Comparison of ENCODE assay signal across 10 mouse cellular contexts in genomic region chr2:84037304-84037703, GRCm38 (mm10). TPM values are rescaled to one million over a fixed set of nuclear protein-coding genes. Genes with fewer than 3 reads are reported as not detected.
A peak's percentile ranks its signal among the peaks of the same experiment; 100 is the strongest.
DNase-seq lines count a peak whose midpoint lies in the region; ATAC-seq lines count a peak whose summit lies in the region.
"Had no signal": no experiment of that assay in that cellular context is flagged by ENCODE, and none has a peak within 500 bp of the region (broad histone marks: within the 10 kb centered on the region; RNA-seq: fewer than 3 reads in every experiment).

No protein-coding gene starts in this region.

- ATAC-seq in hindbrain, embryonic 11.5 days (ENCODE audit: low FRiP score) = no peak
- ATAC-seq in hindbrain, embryonic 13.5 days (ENCODE audit: low FRiP score) = no peak
- ATAC-seq in neural tube, embryonic 14.5 days (ENCODE audit: low read depth) = 0 out of 2 replicates have a peak, but pooled peaks have one; percentile 49
- peak; percentile 51 to 53; a peak in 3 of 4 replicates for ATAC-seq in hematopoietic stem cell, adult 5-6 weeks (replicated peaks in 1 of 2; ENCODE audit: insufficient read depth in 1 of 2, low FRiP score in 2 of 2, low TSS enrichment in 1 of 2, low read depth in 1 of 2, poor library complexity in 2 of 2, severe bottlenecking in 2 of 2)

- H3K4me3 ChIP-seq in hindbrain, embryonic 11.5 days (ENCODE audit: low read depth, low read length) = no peak overlapping the region
- H3K4me3 ChIP-seq in hindbrain, embryonic 13.5 days = no peak overlapping the region
- no peak overlapping the region for H3K4me3 ChIP-seq in neural tube, embryonic 14.5 days (ENCODE audit: low read depth, low read length)

- no peaks in the 10 kb centered on the region for H3K9me3 ChIP-seq in hindbrain, embryonic 11.5 days (ENCODE audit: control insufficient read depth, low read length)
- no peaks in the 10 kb centered on the region for H3K9me3 ChIP-seq in hindbrain, embryonic 13.5 days
- no peaks in the 10 kb centered on the region for H3K9me3 ChIP-seq in neural tube, embryonic 14.5 days (ENCODE audit: control insufficient read depth, low read length)

- no peaks in the 10 kb centered on the region for H3K27me3 ChIP-seq in hindbrain, embryonic 11.5 days (ENCODE audit: control insufficient read depth, insufficient read depth, low read length)
- no peaks in the 10 kb centered on the region for H3K27me3 ChIP-seq in hindbrain, embryonic 13.5 days
- H3K27me3 ChIP-seq in neural tube, embryonic 14.5 days (ENCODE audit: control insufficient read depth, insufficient read depth, low read length) = no peaks in the 10 kb centered on the region

- WGBS in hindbrain, embryonic 11.5 days = 40% methylated on average over 4 of the region's 4 CpGs
- WGBS in hindbrain, embryonic 13.5 days = 41% methylated on average over 4 of the region's 4 CpGs
- 35% methylated on average over 4 of the region's 4 CpGs for WGBS in neural tube, embryonic 14.5 days

- no peaks in the 10 kb centered on the region for H3K36me3 ChIP-seq in hindbrain, embryonic 11.5 days (ENCODE audit: control insufficient read depth, insufficient read depth, low read length)
- no peaks in the 10 kb centered on the region for H3K36me3 ChIP-seq in hindbrain, embryonic 13.5 days
- no peaks in the 10 kb centered on the region for H3K36me3 ChIP-seq in neural tube, embryonic 14.5 days (ENCODE audit: control insufficient read depth, insufficient read depth, low read length)

- peak; percentile 13 for DNase-seq in hindbrain, embryonic 11.5 days (ENCODE audit: low spot score)
- no peak for DNase-seq in neural tube, embryonic 10.5 days (ENCODE audit: extremely low spot score, low spot score)
- no peak for DNase-seq in adrenal gland, adult 8-10 months
- no peak for DNase-seq in yolk sac, embryonic 10.5 days (ENCODE audit: low spot score)
- DNase-seq in Muller cell, postnatal 12 days (ENCODE audit: inconsistent ontology term) = no peak
- DNase-seq: cerebellum, adult 2 months had no signal

- no peaks in the 10 kb centered on the region for H3K4me1 ChIP-seq in hindbrain, embryonic 11.5 days (replicated peaks; ENCODE audit: control insufficient read depth, insufficient read depth, low read length)
- H3K4me1 ChIP-seq in hindbrain, embryonic 13.5 days (replicated peaks) = no peaks in the 10 kb centered on the region
- H3K4me1 ChIP-seq in neural tube, embryonic 14.5 days (ENCODE audit: control insufficient read depth, insufficient read depth, low read length) = no peaks in the 10 kb centered on the region

- no peak overlapping the region for H3K27ac ChIP-seq in hindbrain, embryonic 11.5 days (ENCODE audit: low read depth, low read length)
- H3K27ac ChIP-seq in hindbrain, embryonic 13.5 days = no peak overlapping the region
- H3K27ac ChIP-seq in neural tube, embryonic 14.5 days (ENCODE audit: low read depth, low read length) = no peak overlapping the region

- H3K4me2 ChIP-seq in hindbrain, embryonic 11.5 days (replicated peaks; ENCODE audit: low read depth, low read length) = no peak overlapping the region
- H3K4me2 ChIP-seq in hindbrain, embryonic 13.5 days = no peak overlapping the region
- H3K4me2 ChIP-seq in neural tube, embryonic 14.5 days (ENCODE audit: low read depth, low read length) = no peak overlapping the region

- H3K9ac ChIP-seq in hindbrain, embryonic 11.5 days (ENCODE audit: low read depth, low read length) = no peak overlapping the region
- H3K9ac ChIP-seq in hindbrain, embryonic 13.5 days = no peak overlapping the region
- H3K9ac ChIP-seq in neural tube, embryonic 14.5 days (replicated peaks; ENCODE audit: low read depth, low read length) = no peak overlapping the region

RNA-seq across cellular contexts. Expression of gene Gm13691, which starts 47.0 kb away (rescaled TPM):
- not detected in 2 replicates for polyA plus RNA-seq in hindbrain, embryonic 11.5 days (2014; fragmentation: Nextera tagmentation; extraction: Ambion mirVana)
- not detected in 2 replicates for polyA plus RNA-seq in hindbrain, embryonic 13.5 days (2015; fragmentation: Nextera tagmentation; extraction: Ambion mirVana)
- polyA plus RNA-seq in neural tube, embryonic 14.5 days (2014; fragmentation: Nextera tagmentation; extraction: Ambion mirVana) = not detected in 2 replicates
- not detected in 2 replicates for total RNA-seq in hematopoietic stem cell, adult 5-6 weeks (2017)
- 1 to 10 TPM; 1.4 to 2.5 (median 1.7) TPM for total RNA-seq in adrenal gland, adult 8-10 months (2022)
- polyA plus RNA-seq: cerebellum, adult 2 months; gonadal fat pad, adult 2 months had no signal

RNA-seq across cellular contexts. Expression of gene Gm13697, which starts 52.8 kb away (rescaled TPM):
- polyA plus RNA-seq in hindbrain, embryonic 11.5 days (2014; fragmentation: Nextera tagmentation; extraction: Ambion mirVana) = not detected in 2 replicates
- polyA plus RNA-seq in hindbrain, embryonic 13.5 days (2015; fragmentation: Nextera tagmentation; extraction: Ambion mirVana) = not detected in 2 replicates
- polyA plus RNA-seq in neural tube, embryonic 14.5 days (2014; fragmentation: Nextera tagmentation; extraction: Ambion mirVana) = not detected in 2 replicates
- not detected in 2 replicates for total RNA-seq in hematopoietic stem cell, adult 5-6 weeks (2017)
- 1 to 10 TPM; 1.4 to 2.5 (median 1.7) TPM for total RNA-seq in adrenal gland, adult 8-10 months (2022)
- polyA plus RNA-seq: cerebellum, adult 2 months; gonadal fat pad, adult 2 months had no signal

RNA-seq across cellular contexts. Expression of gene Gm13694, which starts 58.6 kb away (rescaled TPM):
- polyA plus RNA-seq in hindbrain, embryonic 11.5 days (2014; fragmentation: Nextera tagmentation; extraction: Ambion mirVana) = not detected in 2 replicates
- not detected in 2 replicates for polyA plus RNA-seq in hindbrain, embryonic 13.5 days (2015; fragmentation: Nextera tagmentation; extraction: Ambion mirVana)
- polyA plus RNA-seq in neural tube, embryonic 14.5 days (2014; fragmentation: Nextera tagmentation; extraction: Ambion mirVana) = not detected in 2 replicates
- total RNA-seq in hematopoietic stem cell, adult 5-6 weeks (2017) = not detected in 2 replicates
- total RNA-seq in adrenal gland, adult 8-10 months (2022) = 1 to 10 TPM; 1.4 to 2.5 (median 1.7) TPM
- polyA plus RNA-seq: cerebellum, adult 2 months; gonadal fat pad, adult 2 months had no signal

Comparison
In these comparisons a context has a peak if more than half of its experiments do, and no peak if none do; other contexts are left out.
1. ATAC-seq: peak in neural tube, embryonic 14.5 days (single experiment) and hematopoietic stem cell, adult 5-6 weeks (2 of 2); none in hindbrain, embryonic 11.5 days (single experiment) and hindbrain, embryonic 13.5 days (single experiment).